Mouse (Mus musculus): Measurements from ENCODE around the gene Gm9857.

- TF ChIP-seq EP300 (IDR thresholded peaks at IDR 0.05) (no peak), CTCF (IDR thresholded peaks at IDR 0.05) (no peak)
Observed at GRCm38 (mm10) chr3:108920442-108921070, 19.7 kb downstream of the Gm9857 start.

Data from lung, postnatal 0 days (tissue).